Mouse (Mus musculus) mature B cell (primary cell): ENCODE results near the gene Spata9.
"Not testable (repeated sequence)": the region's sequence is repeated elsewhere in the genome, so short reads cannot be mapped to it uniquely, and the experiment has no call there.

Experiments
- in situ Hi-C: fragments of 300-500 bp; cut with MboI; formaldehyde crosslinking; loops from 2 replicates; pipeline ENCODE4 v1.14.3; 2019

Gene Spata9

GRCm38 (mm10) chr13:75966850-75967249 lies at the start of gene Spata9:
Gene Spata9 (plus strand): TSS chr13:75967150.
- in situ Hi-C loops = no loop called here

DNA sequence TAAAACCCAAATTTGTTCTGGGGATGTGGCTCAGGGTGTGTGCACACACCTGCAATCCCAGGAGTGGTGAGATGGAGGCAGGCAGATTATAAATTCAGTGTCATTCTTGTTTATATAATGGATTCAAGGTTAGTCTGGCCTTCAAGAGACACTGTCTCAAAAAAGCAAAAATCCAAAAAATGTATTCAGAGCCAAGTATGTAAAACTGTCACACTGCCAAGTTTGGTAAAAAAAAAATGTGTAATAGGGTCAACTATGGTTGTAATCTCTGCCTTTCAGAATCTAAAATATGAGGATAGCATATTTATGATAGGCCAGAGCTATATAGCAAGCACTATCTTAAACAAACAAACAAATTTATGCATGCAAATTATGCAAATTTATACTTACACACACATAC lies 39.0 kb upstream of the Spata9 start:
- in situ Hi-C loops = no loop called here

DNA sequence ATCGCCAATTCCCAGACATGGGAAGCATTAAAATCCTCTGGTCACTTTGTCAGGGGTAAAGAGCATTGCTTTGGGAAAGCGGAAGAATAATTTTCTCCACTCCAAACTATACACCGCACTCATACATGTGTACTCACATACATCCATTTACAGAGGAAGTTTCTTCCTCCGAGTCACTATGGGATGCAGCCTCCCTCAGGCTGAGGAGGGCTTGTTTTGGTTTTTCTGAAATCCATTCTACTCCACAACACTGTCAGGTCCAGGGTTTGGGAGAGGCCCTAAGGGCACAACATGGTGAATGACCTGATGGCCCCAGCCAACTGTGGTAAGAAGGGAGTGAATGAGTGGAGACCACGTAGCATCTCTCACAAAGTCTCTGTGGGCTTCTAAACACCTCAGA lies 37.9 kb upstream of the Spata9 start:
- in situ Hi-C loops = not testable (repeated sequence)

DNA sequence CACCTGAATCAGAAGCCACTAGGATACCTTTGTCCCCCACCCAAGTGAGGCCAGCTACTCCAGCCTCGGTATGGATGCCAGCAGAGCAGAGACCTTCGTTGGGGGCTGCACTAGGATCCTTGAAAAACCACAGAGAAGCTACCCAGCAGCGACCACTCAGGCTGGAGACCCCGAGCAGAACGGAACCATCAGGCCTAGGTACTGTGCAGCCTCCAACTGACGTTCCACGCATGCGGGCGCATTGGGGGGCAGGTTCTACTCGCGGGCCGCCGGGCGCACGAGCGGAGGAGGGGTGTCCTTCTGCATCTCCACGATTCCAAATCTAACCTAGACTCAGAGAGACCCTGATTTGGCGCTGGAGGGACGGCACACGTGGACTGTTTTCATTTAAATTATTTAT lies 36.9 kb upstream of the Spata9 start:
- in situ Hi-C loops = no loop called here

- in situ Hi-C loops = no loop called here
Measured at GRCm38 (mm10) chr13:75930660-75931059, 36.3 kb upstream of the Spata9 start.

GRCm38 (mm10) chr13:75931073-75931472 lies 35.9 kb upstream of the Spata9 start:
- in situ Hi-C loops = no loop called here

DNA sequence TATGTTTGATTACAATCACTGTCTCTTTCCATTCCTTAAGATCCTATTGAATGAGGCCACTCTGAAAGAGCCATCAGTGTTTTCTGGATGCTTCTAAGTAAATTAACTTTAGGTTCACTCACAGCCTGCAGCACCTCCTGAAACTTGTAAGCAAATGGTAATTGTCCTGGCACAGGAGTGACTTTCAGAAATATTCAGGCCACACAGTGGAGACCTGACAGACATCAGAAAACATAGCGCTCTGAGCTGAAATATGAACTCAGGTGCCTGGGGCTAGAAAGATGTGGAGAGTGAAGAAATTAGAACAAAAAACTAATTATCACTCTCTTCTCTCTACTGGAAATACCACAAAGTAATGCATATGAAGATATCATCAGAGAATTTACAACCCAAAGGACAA lies 33.7 kb upstream of the Spata9 start:
- in situ Hi-C loops = no loop called here

- in situ Hi-C loops = no loop called here
Measured at GRCm38 (mm10) chr13:75938866-75939265, 28.1 kb upstream of the Spata9 start.

DNA sequence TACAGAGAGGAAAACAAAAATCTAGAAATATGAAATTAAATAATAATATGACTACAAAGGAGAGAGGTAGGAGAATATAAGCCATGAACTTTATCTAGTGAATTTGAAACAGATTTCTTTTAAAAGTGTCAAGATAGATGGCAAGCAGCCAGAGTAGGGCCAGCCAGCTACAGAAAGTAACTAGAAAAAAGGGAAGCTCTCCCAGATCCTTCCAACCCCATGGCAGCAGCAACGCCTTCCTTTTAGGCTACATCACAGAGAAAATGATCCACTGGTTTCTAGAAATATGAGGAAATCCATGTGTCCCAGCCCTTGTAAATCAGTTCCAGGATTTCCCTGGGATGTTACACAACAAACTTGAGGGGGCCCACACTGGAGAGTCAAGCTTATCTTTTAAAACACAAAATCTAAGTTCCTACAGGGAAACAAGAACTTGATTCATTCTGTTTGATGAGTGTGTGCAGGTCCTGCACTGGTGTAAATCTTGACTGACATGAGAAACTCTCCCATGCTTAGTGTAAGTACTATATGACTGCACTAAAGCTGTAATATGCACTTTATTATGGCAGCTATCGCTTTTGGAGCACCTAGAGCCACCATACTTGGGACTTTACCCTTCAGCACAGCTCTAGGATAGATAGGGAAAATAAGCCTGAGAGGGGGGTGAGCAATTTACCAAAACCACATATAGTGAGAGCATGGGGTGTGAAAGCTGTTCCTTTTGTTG lies 26.0 kb upstream of the Spata9 start:
- in situ Hi-C loops = no loop called here

GRCm38 (mm10) chr13:75941518-75942295 lies 25.2 kb upstream of the Spata9 start:
- in situ Hi-C loops = no loop called here

- in situ Hi-C loops = no loop called here
Measured at GRCm38 (mm10) chr13:75942731-75943130, 24.2 kb upstream of the Spata9 start.

GRCm38 (mm10) chr13:75943189-75944043 lies 23.5 kb upstream of the Spata9 start, which contains the start of gene Rhobtb3:
Gene Rhobtb3 (minus strand): TSS chr13:75943925.
- in situ Hi-C loops = no loop called here

- in situ Hi-C loops = no loop called here
Measured at GRCm38 (mm10) chr13:75944044-75944820, 22.7 kb upstream of the Spata9 start.

- in situ Hi-C loops = no loop called here
Measured at GRCm38 (mm10) chr13:75950295-75950694, 16.7 kb upstream of the Spata9 start.

DNA sequence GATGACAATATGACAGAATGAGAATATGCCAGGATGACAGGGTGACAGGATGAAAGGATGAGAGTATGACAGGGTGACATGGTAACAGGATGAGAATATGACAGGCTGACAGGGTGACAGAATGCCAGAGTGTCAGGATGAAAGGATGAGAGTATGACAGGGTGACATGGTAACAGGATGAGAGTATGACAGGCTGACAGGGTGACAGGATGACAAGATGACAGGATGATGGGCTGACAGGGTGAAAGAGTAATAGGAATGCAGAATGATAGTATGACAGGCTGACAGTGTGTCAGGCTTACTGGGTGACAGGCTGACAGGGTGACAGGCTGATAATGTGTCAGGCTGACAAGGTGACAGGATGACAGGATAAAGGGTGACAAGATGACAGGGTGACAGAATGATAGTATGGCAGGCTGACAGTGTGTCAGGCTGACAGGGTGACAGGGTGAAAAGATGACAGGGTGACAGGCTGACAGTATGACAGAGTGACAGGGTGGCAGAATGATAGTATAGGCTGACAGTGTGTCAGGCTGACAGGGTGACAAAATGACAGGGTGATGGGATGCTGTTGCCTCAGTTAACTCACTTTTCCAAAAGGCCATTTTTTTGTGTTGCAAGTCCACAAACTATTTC lies 11.5 kb upstream of the Spata9 start:
- in situ Hi-C loops = no loop called here

- in situ Hi-C loops = no loop called here
Measured at GRCm38 (mm10) chr13:75974481-75974880, 7.5 kb downstream of the Spata9 start.

- in situ Hi-C loops = no loop called here
Measured at GRCm38 (mm10) chr13:75975629-75976028, 8.7 kb downstream of the Spata9 start.

GRCm38 (mm10) chr13:75976218-75976617 lies 9.3 kb downstream of the Spata9 start:
- in situ Hi-C loops = no loop called here

DNA sequence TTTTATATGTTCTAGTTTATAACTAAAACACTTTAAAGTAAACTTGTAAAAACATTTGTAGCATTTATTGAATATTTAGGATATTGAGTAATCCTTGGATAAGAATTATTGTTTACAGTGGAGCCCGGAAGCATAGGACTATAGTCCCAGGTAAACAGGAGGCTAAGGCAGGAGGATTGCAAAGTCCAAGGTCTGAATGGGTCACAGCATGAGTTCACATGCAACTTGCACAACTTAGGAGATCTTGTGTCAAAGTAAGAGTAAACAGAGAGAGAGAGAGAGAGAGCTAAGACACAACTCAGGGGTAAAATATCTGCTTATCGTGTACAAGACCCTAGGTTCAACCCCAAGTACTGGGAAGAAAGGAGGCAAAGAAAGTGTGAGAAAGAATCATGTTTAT lies 9.7 kb downstream of the Spata9 start:
- in situ Hi-C loops = no loop called here

DNA sequence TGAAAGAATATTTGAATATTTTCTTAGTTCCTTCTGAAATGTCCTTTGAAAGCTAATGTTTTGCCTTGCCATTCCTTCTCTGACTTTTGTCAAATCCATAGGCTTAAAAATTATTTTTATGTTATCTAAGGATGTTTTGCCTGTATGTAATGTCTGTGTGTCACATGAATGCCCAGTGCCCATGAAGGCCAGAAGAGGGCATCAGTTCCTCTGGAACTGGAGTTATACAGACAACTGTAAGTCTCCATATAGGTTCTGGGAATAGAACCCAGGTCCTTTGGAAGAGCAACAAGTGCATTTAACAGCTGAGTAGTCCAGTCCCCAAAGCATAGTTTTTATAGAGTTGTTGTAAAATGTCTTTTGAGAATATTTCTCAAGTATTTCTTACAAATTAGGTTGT lies 15.0 kb downstream of the Spata9 start:
- in situ Hi-C loops = no loop called here

GRCm38 (mm10) chr13:75988096-75988495 lies 21.1 kb downstream of the Spata9 start:
- in situ Hi-C loops = no loop called here
